Mouse (Mus musculus) lung, postnatal 4 days (tissue): Measurements from ENCODE around the gene Zp3.

Experiments
- DNase-seq, 2 experiments: peaks; one replicate each; pipeline ENCODE4 v3.0.0; 2021

The Zp3 gene

GRCm38 (mm10) chr5:136007745-136008144 is 27.8 kb downstream of the Zp3 start:
- no peak for DNase-seq

- no peak for DNase-seq
Observed at GRCm38 (mm10) chr5:136014877-136015276, 35.0 kb downstream of the Zp3 start.

GRCm38 (mm10) chr5:136015586-136015985 is 35.7 kb downstream of the Zp3 start:
- no peak for DNase-seq

GRCm38 (mm10) chr5:136016014-136016876 is 36.3 kb downstream of the Zp3 start:
- DNase-seq: peak in 1 of 2 experiments; percentile 27

- DNase-seq: no peak
Observed at GRCm38 (mm10) chr5:136017262-136017661, 37.4 kb downstream of the Zp3 start.

GRCm38 (mm10) chr5:136018726-136019125 is 38.8 kb downstream of the Zp3 start:
- DNase-seq: no peak

- peak in 1 of 2 experiments; percentile 39 for DNase-seq
Observed at GRCm38 (mm10) chr5:136019907-136020306, 40.0 kb downstream of the Zp3 start.

- DNase-seq: no peak
Observed at GRCm38 (mm10) chr5:136025712-136026111, 45.8 kb downstream of the Zp3 start.

- no peak for DNase-seq
Observed at GRCm38 (mm10) chr5:136026859-136027258, 47.0 kb downstream of the Zp3 start.

GRCm38 (mm10) chr5:136027612-136028311 is 47.9 kb downstream of the Zp3 start:
- DNase-seq: peak; percentile 33 to 61

GRCm38 (mm10) chr5:136034868-136035267 is 55.0 kb downstream of the Zp3 start:
- no peak for DNase-seq

GRCm38 (mm10) chr5:136035285-136035684 is 55.4 kb downstream of the Zp3 start:
- no peak for DNase-seq

- DNase-seq: no peak
Observed at GRCm38 (mm10) chr5:136036667-136037066, 56.8 kb downstream of the Zp3 start.
